Comparison of ENCODE assay signal across 26 mouse cellular contexts in genomic region chr13:28680266-28680665, GRCm38 (mm10).
"Had no signal": no experiment of that assay in that cellular context is flagged by ENCODE, and none has a peak within 500 bp of the region (broad histone marks: within the 10 kb centered on the region; RNA-seq: fewer than 3 reads in every experiment).

No protein-coding gene starts in this region.

- H3K4me3 ChIP-seq: gastrocnemius, adult 2 months; heart, embryonic 10.5 days; heart, embryonic 12.5 days; intestine, embryonic 15.5 days; layer of hippocampus, adult 2 months; left cerebral cortex, adult 2 months; limb, embryonic 10.5 days; limb, embryonic 12.5 days; liver, embryonic 13.5 days; liver, embryonic 15.5 days had no signal

- DNase-seq: gastrocnemius, adult 2 months; gastrocnemius, postnatal 10 days; gastrocnemius, postnatal 25 days; heart, adult 18-20 months; heart, postnatal 14 days; heart, postnatal 36 days; kidney, adult 18-20 months; kidney, adult 8-10 months; kidney, postnatal 10 days; kidney, postnatal 25 days; kidney, postnatal 4 days; liver; liver, embryonic 13.5 days had no signal

- H3K4me2 ChIP-seq: heart, embryonic 12.5 days; hindbrain, embryonic 14.5 days; intestine, embryonic 15.5 days; limb, embryonic 12.5 days; liver, embryonic 11.5 days; liver, embryonic 13.5 days; liver, embryonic 15.5 days had no signal

- H3K9ac ChIP-seq: heart, embryonic 12.5 days; hindbrain, embryonic 14.5 days; intestine, embryonic 15.5 days; limb, embryonic 12.5 days; liver, embryonic 13.5 days; liver, embryonic 15.5 days had no signal

- H3K27ac ChIP-seq: gastrocnemius, adult 2 months; heart, embryonic 10.5 days; hindbrain, embryonic 14.5 days; intestine, embryonic 15.5 days; layer of hippocampus, adult 2 months; left cerebral cortex, adult 2 months; limb, embryonic 10.5 days; limb, embryonic 12.5 days; liver, embryonic 13.5 days; liver, embryonic 15.5 days had no signal

- H3K27me3 ChIP-seq: heart, embryonic 12.5 days; intestine, embryonic 15.5 days; limb, embryonic 12.5 days; liver, embryonic 13.5 days; liver, embryonic 15.5 days had no signal

- H3K4me1 ChIP-seq: heart, embryonic 12.5 days; intestine, embryonic 15.5 days; liver, embryonic 13.5 days; liver, embryonic 15.5 days had no signal

- ATAC-seq: hindbrain, embryonic 16.5 days; inflammation-experienced regulatory T-cells, adult 6 months; intestine, embryonic 15.5 days; intestine, postnatal 0 days had no signal

- H3K9me3 ChIP-seq: heart, embryonic 10.5 days; heart, embryonic 12.5 days; intestine, embryonic 15.5 days; limb, embryonic 10.5 days; limb, embryonic 12.5 days; liver, embryonic 13.5 days; liver, embryonic 15.5 days had no signal

- H3K36me3 ChIP-seq: heart, embryonic 10.5 days; heart, embryonic 12.5 days; intestine, embryonic 15.5 days; limb, embryonic 10.5 days; limb, embryonic 12.5 days; liver, embryonic 13.5 days; liver, embryonic 15.5 days had no signal
